Mouse (Mus musculus) left cerebral cortex, adult 6 months (tissue): Measurements from ENCODE around the gene Tmem14a. TPM values are rescaled to one million over a fixed set of nuclear protein-coding genes. Genes with fewer than 3 reads are reported as not detected.

Experiments used
- long read RNA-seq, 2 experiments: library from polyadenylated mRNA; unstranded; transcript quantifications; one replicate each; pipeline ENCODE4 v2.0.0; 2019 to 2020
- polyA plus RNA-seq: library from polyadenylated mRNA; unstranded; fragments of <200 nt; fragmentation: Nextera tagmentation; gene quantifications from 2 replicates; pipeline ENCODE4 v1.2.3, GENCODE M21; 2021

Tmem14a gene
- polyA plus RNA-seq, result 135 and 144 TPM in 2 replicates
- long read RNA-seq, experiment 1, transcript Tmem14a-201 (5 exons, 1,261 nt), result minor isoform, 39 of 144 reads
- long read RNA-seq, experiment 1, transcript Tmem14a-202 (5 exons, 1,168 nt), result major isoform, 88 of 144 reads
- long read RNA-seq, experiment 1, partial matches to known transcripts, result 8 of 144 reads
- long read RNA-seq, experiment 1, other reads (novel, unspliced or antisense), result 9 of 144 reads
- long read RNA-seq, experiment 2, transcript Tmem14a-201 (5 exons, 1,261 nt), result minor isoform, 19 of 155 reads
- long read RNA-seq, experiment 2, transcript Tmem14a-202 (5 exons, 1,168 nt), result major isoform, 113 of 155 reads
- long read RNA-seq, experiment 2, partial matches to known transcripts, result 11 of 155 reads
- long read RNA-seq, experiment 2, other reads (novel, unspliced or antisense), result 12 of 155 reads

DNA sequence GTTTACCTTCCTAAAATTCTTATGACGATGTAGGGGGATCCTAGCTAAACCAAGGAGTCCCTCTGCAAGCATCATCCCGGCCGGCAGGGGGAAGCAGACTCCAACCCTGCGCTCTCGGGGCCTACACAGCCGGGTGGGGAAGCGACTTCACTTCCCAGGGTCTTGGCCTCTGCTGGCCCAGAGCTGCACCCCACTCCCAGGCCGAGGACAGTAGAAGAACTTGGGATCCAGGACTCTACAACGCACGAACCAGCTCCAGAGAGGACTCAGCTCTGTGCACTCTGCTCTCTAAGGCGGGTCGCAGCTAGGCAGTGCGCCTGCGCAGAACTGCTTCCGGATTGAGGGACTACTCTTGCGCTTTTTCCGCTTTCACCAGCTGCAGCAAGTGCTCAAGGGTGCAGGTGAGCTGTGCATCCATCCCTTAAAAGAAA, at the start of gene Tmem14a:
Gene Tmem14a (plus strand): TSS at position 87 of the 431 bp plus-strand sequence.

DNA sequence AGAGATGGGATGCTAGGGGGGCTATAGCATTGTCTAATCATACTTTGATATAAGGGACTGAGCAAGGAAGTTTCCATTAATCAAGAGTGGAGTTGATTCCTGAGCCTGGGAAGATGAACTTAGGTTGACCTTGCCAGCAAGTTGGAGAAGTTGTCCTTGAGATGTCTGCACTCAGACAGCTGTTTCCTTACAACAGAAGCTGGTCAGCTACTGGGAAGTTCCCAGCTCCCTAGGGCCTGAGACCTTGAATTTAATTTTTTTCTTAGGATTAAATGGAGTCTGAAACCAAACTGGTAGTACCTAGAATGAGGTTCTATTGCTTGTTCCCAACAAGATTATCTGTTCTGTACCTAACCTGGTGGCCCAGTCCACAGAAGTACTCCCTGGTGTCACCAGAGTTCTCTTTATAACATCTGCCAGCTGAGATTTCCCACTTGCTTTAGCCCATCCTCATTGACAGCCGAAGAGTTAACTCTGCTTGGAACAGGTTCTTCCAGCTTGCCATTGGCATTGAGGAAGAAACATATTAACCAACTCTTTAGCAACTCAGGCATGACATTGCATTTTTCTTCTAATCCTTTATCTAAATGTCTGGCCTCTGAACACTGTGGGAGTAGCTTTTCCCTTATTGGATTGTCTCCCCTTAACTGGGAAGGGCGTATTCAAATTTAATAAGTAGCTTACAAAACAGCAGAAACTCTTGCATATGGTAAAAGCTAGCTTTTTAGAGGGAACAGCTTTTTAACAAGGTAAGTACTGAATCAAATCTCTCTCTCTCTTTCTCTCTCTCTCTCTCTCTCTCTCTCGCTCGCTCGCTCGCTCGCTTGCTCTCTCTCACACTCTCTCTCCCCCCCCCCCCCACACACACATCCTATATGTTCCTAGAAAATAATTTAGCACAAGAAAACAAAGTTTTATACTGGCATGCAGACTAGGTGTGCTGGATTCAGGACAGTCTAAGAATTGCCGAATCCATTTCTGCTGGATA, 21.8 kb downstream of the Tmem14a start, which contains the start of gene Gsta3:
Gene Gsta3 (plus strand): TSS at position 679 of the 988 bp plus-strand sequence.

Other genes starting within 250 kb of the Tmem14a start
- 0.69 and 0.86 TPM in 2 replicates for gene Tram2, start 139.3 kb upstream of the Tmem14a start, polyA plus RNA-seq
- gene Gsta3, start 22.0 kb downstream of the Tmem14a start, polyA plus RNA-seq, result 0.25 and 0.58 TPM in 2 replicates
- gene Khdc1a, start 131.1 kb downstream of the Tmem14a start, polyA plus RNA-seq, result not detected in 2 replicates
- gene Khdc1c, start 149.8 kb downstream of the Tmem14a start, polyA plus RNA-seq, result not detected in 2 replicates
- not detected in 2 replicates for gene Khdc1b, start 165.0 kb downstream of the Tmem14a start, polyA plus RNA-seq